Mouse (Mus musculus) urinary bladder, postnatal 10 days (tissue): ENCODE measurements around the gene D10Jhu81e.
"Not testable (repeated sequence)": the region's sequence is repeated elsewhere in the genome, so short reads cannot be mapped to it uniquely, and the experiment has no call there.

Experiments
- DNase-seq: peaks from one replicate; pipeline ENCODE4 v3.0.0; 2022; ENCODE audit warnings: low spot score

D10Jhu81e gene

DNA sequence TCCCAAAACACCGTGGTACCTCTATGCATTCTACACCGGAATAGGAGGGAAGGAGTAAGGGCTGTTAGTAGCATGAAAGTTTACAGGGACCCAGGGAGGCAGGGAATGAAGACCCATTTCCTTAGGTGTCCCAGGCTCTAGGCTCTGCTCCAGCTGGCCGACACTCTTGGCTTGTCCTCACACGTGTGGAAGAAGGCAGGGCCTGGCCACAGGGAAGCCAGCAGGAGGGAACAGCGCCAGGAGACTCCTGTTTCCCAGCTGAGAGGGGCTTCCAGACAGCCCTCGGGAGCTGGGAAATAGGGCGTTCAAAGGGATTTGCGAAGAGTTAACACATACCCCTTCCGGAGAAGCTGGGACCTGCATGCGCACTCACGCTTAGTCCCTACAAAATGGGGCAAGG lies 40.2 kb downstream of the D10Jhu81e start:
- no peak for DNase-seq

DNA sequence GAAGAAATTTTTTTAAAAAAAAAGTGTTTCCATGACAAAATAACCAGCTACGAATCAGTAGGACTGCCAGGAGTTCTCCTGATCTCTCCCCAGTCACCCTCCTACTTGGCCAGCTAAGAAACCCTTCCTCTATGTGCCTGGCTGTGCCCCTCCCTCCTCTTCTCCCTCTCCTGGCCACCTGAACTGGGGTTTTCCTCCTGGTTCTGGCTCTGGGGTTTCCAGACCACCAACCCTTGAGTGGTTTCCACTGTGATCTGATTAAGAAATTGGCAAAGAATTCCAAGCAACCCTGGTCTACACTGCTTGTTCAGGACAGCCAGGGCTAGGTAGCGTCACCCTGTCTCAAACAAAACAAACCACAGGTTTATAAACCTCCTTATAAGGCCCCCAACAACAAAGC lies 40.9 kb downstream of the D10Jhu81e start:
- no peak for DNase-seq

DNA sequence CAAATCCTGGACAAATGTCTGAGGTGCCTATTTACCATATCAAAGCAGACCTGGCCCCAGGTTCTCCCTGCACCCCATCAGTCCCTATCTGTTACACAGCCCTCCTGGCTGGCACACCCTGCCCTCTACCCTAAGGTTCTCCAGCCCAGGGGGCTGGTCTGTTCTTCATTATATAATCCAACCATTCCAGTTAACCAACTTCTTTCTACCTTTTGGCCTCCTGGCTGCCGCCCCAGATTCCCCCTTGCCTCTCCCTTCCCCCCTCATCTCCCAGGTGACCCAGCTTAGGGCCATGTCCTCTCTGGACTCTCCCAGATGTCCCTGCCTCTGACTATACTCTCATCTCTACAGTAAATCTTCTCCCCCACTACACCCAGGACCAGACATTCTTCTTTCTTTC lies 41.7 kb downstream of the D10Jhu81e start:
- no peak for DNase-seq

DNA sequence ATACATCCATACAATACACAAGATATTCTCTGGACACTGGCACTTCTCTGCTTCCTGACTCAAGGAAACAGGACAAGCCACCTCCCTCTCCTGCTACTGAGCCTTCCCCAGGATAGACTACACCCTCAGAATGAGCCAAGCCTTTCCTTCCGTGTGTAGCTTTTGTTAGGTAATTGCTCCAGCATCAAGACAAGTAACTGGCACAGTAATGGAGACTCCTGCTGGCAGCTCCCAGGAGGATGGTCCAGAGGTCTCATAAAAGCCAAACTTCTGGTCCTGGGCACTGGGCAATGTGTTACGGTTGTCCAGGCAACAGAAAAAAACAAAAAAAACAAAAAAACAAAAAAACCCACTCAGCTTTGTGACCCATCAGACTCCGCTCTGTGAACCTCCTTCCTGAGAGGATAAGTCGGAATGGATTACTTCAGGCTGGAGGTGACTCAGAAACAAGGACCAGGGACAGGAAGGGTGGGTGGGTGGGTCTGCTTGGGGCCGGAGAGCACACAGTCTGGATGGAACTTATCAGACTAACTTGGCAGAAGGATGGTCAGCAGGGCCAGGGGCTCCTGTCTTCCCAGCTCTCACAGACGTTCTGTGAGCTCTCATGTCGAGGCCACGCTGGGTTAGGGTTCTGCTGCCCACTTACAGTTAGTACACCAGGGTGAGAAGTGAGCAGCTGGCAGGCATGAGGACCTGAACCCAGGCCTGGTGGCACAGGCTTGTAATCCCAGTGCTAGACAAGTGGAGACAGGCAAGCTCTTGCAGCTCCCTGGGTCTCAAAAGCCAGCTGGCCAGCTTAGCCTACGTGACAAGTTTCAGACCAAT lies 42.3 kb downstream of the D10Jhu81e start:
- no peak for DNase-seq

DNA sequence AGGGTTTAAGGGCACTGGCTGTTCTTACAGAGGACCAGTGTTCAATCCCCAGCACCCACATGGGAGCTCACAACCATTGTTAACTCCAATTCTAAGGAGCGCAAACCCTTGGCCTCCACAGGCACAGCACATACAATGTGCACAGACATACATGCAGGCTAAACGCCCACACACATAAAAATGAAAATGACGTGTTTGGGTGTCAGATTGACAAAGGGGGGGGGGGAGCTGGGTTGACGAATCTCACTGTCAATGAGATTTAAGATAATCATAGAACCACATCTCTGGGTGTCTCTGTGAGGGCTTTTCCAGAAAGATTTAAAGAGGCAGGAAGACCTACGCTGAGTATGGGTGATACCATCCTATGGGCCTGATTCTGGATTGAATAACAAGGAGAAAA lies 43.3 kb downstream of the D10Jhu81e start:
- no peak for DNase-seq

DNA sequence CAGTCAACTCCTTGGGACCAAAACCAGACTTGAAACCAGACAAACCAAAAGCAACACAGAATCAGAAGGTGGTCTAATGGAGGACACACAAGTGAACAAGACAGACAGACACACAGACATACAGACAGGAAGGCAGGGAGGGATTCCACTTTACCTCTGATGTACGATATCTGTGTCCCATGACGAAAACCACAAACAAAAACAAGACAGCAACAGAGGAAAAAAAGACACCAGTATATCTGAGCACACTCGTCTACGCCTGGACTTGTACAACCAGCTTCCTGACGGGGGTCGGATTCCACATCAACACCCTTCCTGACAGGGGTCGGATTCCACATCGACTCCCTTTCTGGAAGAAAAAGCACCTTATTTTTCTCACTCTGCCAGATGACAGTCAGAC lies 44.5 kb downstream of the D10Jhu81e start:
- not testable (repeated sequence) for DNase-seq

DNA sequence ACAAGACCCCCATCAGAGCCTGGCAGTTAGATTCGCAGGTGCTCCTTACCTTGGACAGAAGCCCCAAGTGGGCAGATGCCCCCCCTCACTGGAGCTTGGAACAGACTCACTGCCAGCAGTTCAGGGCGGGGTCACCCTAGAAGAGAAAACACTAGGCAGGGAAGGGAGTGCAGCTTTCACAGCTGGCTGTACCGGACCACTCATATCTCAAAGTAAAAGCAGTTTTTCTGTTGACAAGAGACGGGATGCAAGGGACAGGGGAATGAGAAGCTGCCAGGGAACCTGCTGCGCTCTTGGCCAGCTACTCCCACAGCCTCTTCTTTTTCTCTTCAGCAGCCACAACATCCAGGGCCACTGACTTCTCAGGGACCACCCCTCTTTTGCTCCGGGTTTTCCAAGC lies 45.4 kb downstream of the D10Jhu81e start:
- DNase-seq: not testable (repeated sequence)

DNA sequence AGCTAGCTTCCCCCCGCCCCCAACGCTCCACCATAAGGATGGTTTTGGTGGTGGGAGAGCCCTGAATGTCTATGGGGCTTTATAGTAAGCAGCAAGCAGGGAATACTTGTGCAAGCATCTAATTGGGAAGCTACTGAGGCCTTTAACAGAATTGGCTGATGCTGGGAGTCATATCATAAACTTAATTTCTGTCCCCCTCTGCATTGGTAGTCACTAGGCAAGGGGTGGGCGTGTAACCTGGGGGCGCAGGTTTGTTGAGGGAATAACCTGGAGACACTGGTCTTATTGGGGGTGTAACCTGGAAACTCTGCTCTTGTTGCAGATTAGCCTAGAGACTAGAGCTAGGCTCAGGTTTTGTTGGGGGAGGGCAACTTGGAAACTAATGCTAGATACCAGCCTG lies 50.2 kb downstream of the D10Jhu81e start:
- no peak for DNase-seq

DNA sequence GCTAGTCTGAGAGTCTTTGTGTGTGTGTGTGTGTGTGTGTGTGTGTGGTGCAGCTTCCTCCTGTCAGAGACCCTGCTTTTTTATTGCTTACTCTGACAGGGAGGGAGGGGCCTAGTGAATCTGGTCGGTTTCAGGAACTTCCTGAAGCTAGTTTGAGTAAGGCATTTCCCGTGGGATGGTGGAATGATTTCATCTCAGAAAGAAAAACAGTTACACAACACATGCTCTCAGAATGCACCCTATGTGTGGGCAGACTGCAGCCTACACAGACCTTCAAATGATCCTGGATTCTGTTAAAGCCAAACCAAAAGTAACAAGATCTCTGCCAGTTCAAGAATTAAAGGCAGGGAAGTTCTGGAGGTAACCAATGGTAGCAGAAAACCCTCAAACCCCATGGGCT lies 54.4 kb downstream of the D10Jhu81e start:
- DNase-seq: no peak

DNA sequence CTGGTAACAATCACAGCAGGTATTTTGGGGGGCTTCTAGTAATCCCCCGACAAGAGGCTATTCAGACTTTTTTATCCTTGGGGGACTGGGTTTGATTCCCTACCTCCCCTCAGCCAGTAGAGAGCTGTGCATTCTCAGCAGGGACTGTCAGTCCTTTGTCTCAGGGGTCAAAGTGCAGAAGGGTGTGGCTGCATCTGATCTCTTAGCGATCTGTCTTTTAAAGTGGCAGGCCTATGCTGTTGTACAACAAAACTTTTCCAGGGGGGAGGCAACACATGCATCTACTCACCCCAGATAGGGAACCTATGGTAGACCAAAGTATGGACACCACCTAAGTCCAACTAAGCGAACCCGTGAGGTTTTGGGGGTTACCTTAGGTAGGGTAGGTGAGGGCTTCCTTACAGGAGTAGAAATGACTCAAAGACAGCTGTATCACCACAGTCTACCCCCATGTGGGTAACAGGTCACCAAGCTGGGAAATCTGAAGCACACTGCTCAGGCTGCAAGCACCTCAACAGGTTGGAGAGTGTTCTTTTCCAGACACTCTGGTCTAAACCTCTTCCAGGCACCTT lies 55.0 kb downstream of the D10Jhu81e start:
- no peak for DNase-seq
